32 mouse cellular contexts compared by ENCODE assay signal in the genomic region with DNA sequence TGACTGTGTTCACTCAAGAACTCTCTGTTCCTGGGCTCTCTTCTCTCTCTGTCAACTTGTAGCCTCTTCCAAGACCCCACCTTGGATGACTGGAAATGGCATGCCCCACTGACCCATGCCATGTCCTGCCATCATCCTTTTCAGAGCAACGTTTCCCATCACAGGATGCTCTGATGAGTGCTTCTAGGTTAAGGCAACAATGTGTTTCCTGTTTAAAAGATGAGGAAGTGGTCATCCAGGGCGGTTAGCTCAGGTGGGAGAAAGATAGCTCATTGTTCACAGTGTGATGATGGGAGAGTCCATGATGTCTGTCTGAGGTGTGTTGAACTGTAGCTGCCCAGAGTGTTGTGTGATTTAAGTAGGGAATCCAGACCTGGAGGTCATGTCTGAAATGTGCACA.
DNase-seq lines count a peak whose midpoint lies in the region; ATAC-seq and TF ChIP-seq lines count a peak whose summit lies in the region.
"Had no signal": no experiment of that assay in that cellular context is flagged by ENCODE, and none has a peak within 500 bp of the region (broad histone marks: within the 10 kb centered on the region; RNA-seq: fewer than 3 reads in every experiment).

No protein-coding gene starts in this region.

- peaks cover 4% of the 10 kb centered on the region; the same call in 1 of the 2 replicates for H3K4me1 ChIP-seq in kidney, adult 2 months (ENCODE audit: control insufficient read depth, insufficient read depth, low read length)
- H3K4me1 ChIP-seq in lung, embryonic 16.5 days (replicated peaks; ENCODE audit: control insufficient read depth, insufficient read depth, low read length), result 0 out of 2 replicates have a peak, but pooled peaks cover 3% of the 10 kb centered on the region
- H3K4me1 ChIP-seq: embryonic facial prominence, embryonic 13.5 days; forebrain, embryonic 10.5 days; hindbrain, embryonic 13.5 days; liver, embryonic 13.5 days; midbrain, embryonic 10.5 days had no signal

- H3K36me3 ChIP-seq in kidney, adult 2 months (ENCODE audit: control insufficient read depth, insufficient read depth, low read length), result no peaks in the 10 kb centered on the region
- no peaks in the 10 kb centered on the region for H3K36me3 ChIP-seq in lung, embryonic 16.5 days (ENCODE audit: control insufficient read depth, insufficient read depth, low read length)
- H3K36me3 ChIP-seq: embryonic facial prominence, embryonic 13.5 days; forebrain, embryonic 10.5 days; hindbrain, embryonic 13.5 days; kidney, embryonic 15.5 days; limb, embryonic 15.5 days; liver, embryonic 13.5 days; midbrain, embryonic 10.5 days had no signal

- 52% methylated on average over 2 of the region's 2 CpGs for WGBS in kidney, adult 2 months
- 54% methylated on average over 2 of the region's 2 CpGs for WGBS in lung, embryonic 16.5 days

- 0 out of 2 replicates have a peak overlapping the region, but pooled peaks have one; percentile 50 for H3K27ac ChIP-seq in kidney, adult 2 months (ENCODE audit: insufficient read depth, low read depth, low read length)
- H3K27ac ChIP-seq in lung, embryonic 16.5 days (ENCODE audit: low read length), result no peak overlapping the region
- H3K27ac ChIP-seq: embryonic facial prominence, embryonic 13.5 days; forebrain, embryonic 10.5 days; hindbrain, embryonic 13.5 days; kidney, embryonic 15.5 days; limb, embryonic 15.5 days; liver, embryonic 13.5 days; macrophage; midbrain, embryonic 10.5 days; stomach, postnatal 0 days had no signal

- H3K9ac ChIP-seq in lung, embryonic 16.5 days (ENCODE audit: low read length), result no peak overlapping the region
- H3K9ac ChIP-seq: embryonic facial prominence, embryonic 13.5 days; hindbrain, embryonic 13.5 days; kidney, embryonic 15.5 days; limb, embryonic 15.5 days; liver, embryonic 13.5 days had no signal

- no peaks in the 10 kb centered on the region for H3K27me3 ChIP-seq in kidney, adult 2 months (replicated peaks; ENCODE audit: control insufficient read depth, insufficient read depth, low read length)
- no peaks in the 10 kb centered on the region for H3K27me3 ChIP-seq in lung, embryonic 16.5 days (ENCODE audit: control insufficient read depth, insufficient read depth, low read depth, low read length)
- H3K27me3 ChIP-seq: embryonic facial prominence, embryonic 13.5 days; hindbrain, embryonic 13.5 days; kidney, embryonic 15.5 days; limb, embryonic 15.5 days; liver, embryonic 13.5 days had no signal

- no peaks in the 10 kb centered on the region for H3K9me3 ChIP-seq in lung, embryonic 16.5 days (ENCODE audit: control insufficient read depth, low read length)
- H3K9me3 ChIP-seq: embryonic facial prominence, embryonic 13.5 days; forebrain, embryonic 10.5 days; hindbrain, embryonic 13.5 days; kidney, embryonic 15.5 days; limb, embryonic 15.5 days; liver, embryonic 13.5 days; midbrain, embryonic 10.5 days had no signal

- 0 out of 2 replicates have a peak, but pooled peaks have one; percentile 23 for ATAC-seq in lung, embryonic 16.5 days (ENCODE audit: low read depth)
- peak; percentile 43; the same call in 1 of the 2 replicates for ATAC-seq in megakaryocyte, adult 5-6 weeks (ENCODE audit: poor library complexity, severe bottlenecking)
- ATAC-seq: activated CD4-positive, CD25-positive, alpha-beta regulatory T cell, adult 4 months; forebrain, embryonic 16.5 days; intestine, embryonic 16.5 days; midbrain, embryonic 16.5 days had no signal

- no peak overlapping the region for H3K4me2 ChIP-seq in lung, embryonic 16.5 days (ENCODE audit: low read depth, low read length)
- H3K4me2 ChIP-seq: embryonic facial prominence, embryonic 13.5 days; heart, embryonic 11.5 days; hindbrain, embryonic 13.5 days; kidney, embryonic 15.5 days; limb, embryonic 15.5 days; liver, embryonic 13.5 days had no signal

- H3K4me3 ChIP-seq in kidney, adult 2 months (ENCODE audit: insufficient read depth, low read depth, low read length), result no peak overlapping the region
- H3K4me3 ChIP-seq in lung, embryonic 16.5 days (ENCODE audit: low read length), result no peak overlapping the region
- H3K4me3 ChIP-seq: embryonic facial prominence, embryonic 13.5 days; forebrain, embryonic 10.5 days; hindbrain, embryonic 13.5 days; kidney, embryonic 15.5 days; limb, embryonic 15.5 days; liver, embryonic 13.5 days; midbrain, embryonic 10.5 days had no signal

- TF ChIP-seq CTCF in kidney, adult 2 months (conservative IDR thresholded peaks at IDR 0.05; ENCODE audit: insufficient read depth, insufficient read length, low read depth, low read length), result no peak

- DNase-seq in kidney, adult 2 months, result no peak
- no peak for DNase-seq in kidney, postnatal 25 days
- no peak for DNase-seq in lung, postnatal 10 days
- DNase-seq in T-cell, adult 2 months (ENCODE audit: low spot score), result peak; percentile 1
- DNase-seq in frontal cortex, adult 2 months (ENCODE audit: extremely low spot score in 1 of 2, low spot score in 1 of 2), result no peak
- DNase-seq in layer of hippocampus, adult 9-11 months, result no peak
- DNase-seq: adrenal gland, adult 2 months; cerebellum, adult 11-12 months; cerebellum, adult 9-11 months; gastrocnemius, postnatal 10 days; heart, postnatal 36 days; liver, embryonic 13.5 days; lung, adult 18-20 months; right cerebral cortex, adult 18-20 months; spleen, adult 18-20 months; thymus, adult 18-20 months; thymus, postnatal 36 days had no signal

- no peak for TF ChIP-seq POLR2A in kidney, adult 2 months (IDR thresholded peaks at IDR 0.05; ENCODE audit: low read depth, low read length)
